Mouse (Mus musculus) hindbrain, postnatal 0 days (tissue): ENCODE data around the gene Top2a. TPM values are rescaled to one million over a fixed set of nuclear protein-coding genes. Genes with fewer than 3 reads are reported as not detected.

Experiments used
- ATAC-seq: fragments of 200-750 bp; cut with Nextera tagmentation; 2 replicates; pipeline ENCODE4 v1.8.0; 2017; ENCODE audit warnings: mild to moderate bottlenecking, moderate TSS enrichment, moderate library complexity
- DNase-seq: peaks from one replicate; pipeline ENCODE4 v3.0.0-alpha.2; 2015; ENCODE audit warnings: low spot score
- H3K27ac ChIP-seq: fragments of 300-500 bp; sonication (generic); 2 replicates; pipeline ENCODE4 v1.5.1; 2014; ENCODE audit warnings: mild to moderate bottlenecking
- H3K27me3 ChIP-seq: fragments of 300-500 bp; sonication (generic); 2 replicates; pipeline ENCODE4 v1.6.1; 2014; ENCODE audit warnings: low read length, mixed read lengths; ENCODE audit not compliant: insufficient read depth
- H3K36me3 ChIP-seq: fragments of 300-500 bp; sonication (generic); 2 replicates; pipeline ENCODE4 v1.6.1; 2014; ENCODE audit warnings: low read length, mixed read lengths; ENCODE audit not compliant: insufficient read depth
- H3K4me1 ChIP-seq: fragments of 300-500 bp; sonication (generic); 2 replicates; pipeline ENCODE4 v1.6.1; 2014; ENCODE audit warnings: antibody characterized with exemption, low read length, mixed read lengths; ENCODE audit not compliant: insufficient read depth
- H3K4me2 ChIP-seq: fragments of 300-500 bp; sonication (generic); 2 replicates; pipeline ENCODE4 v1.6.1; 2014; ENCODE audit warnings: low read depth, mild to moderate bottlenecking, low read length, moderate library complexity, mixed read lengths
- H3K4me3 ChIP-seq: fragments of 300-500 bp; sonication (generic); 2 replicates; pipeline ENCODE4 v1.5.1; 2014; ENCODE audit warnings: low read length
- H3K9ac ChIP-seq: fragments of 300-500 bp; sonication (generic); replicated peaks from 2 replicates; pipeline ENCODE4 v1.6.1; 2014; ENCODE audit warnings: mild to moderate bottlenecking, low read length, moderate library complexity, mixed read lengths
- H3K9me3 ChIP-seq: fragments of 300-500 bp; sonication (generic); 2 replicates; pipeline ENCODE4 v1.6.1; 2016; ENCODE audit warnings: low read length, mixed read lengths
- CTCF ChIP-seq: IDR thresholded peaks from 2 replicates; pipeline ENCODE4 v1.5.1; 2016; ENCODE audit warnings: antibody characterized with exemption, control low read depth, low read depth
- whole genome bisulfite sequencing: fragments of 180-500 bp; shearing (Covaris S2); extraction: QIAGEN DNeasy Blood & Tissue Kit; methylation state at CpG from one replicate; pipeline ENCODE4 v1.1.7; 2014; 5-methylcytosine and 5-hydroxymethylcytosine counted together
- polyA plus RNA-seq: library from polyadenylated mRNA; unstranded; fragments of >200 nt; fragmentation: Nextera tagmentation; extraction: Ambion mirVana; gene quantifications from 2 replicates; pipeline ENCODE4 v1.2.1, GENCODE M21; 2015
- total RNA-seq: library from RNA; depleted of rRNA; stranded (reverse); fragments of >200 nt; gene quantifications from 2 replicates; pipeline ENCODE4 v1.2.3, GENCODE M21; 2014

Top2a gene
- total and polyA plus RNA-seq, 2 experiments from 2014 or later = 34.2 to 44.4 TPM

DNA sequence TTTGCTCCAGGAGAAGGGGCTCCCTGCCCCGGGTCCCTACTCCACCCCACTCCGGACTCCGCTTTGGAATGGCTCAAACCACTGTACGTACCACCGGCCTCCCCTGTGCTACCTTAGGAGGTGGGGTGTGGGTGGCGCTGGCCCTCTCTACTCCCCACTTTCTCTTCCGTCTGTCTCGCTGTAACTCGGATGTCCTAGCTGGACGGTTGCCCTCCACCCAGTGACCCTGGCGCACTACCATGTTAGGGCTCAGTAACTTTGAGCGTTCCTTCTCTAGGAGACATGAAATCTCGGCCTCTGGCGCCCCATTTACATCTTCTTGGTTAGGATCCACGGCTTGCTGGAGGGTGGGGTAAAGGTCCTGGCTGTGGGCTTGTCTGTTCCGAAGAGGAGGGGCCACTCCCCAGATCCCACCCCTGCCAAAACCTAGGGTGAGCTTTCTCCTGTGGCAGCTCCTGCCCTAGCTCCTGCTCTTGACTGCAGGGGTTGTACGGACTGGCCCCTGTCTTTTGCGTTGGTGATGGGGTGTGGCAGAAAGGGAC, 62.9 kb downstream of the Top2a start:
- no peak for ATAC-seq
- Histone ChIP-seq H3K4me1 (peaks cover 42% of the 10 kb centered on the region), H3K36me3 (no peaks in the 10 kb centered on the region), H3K9ac (peak overlapping the region; percentile 63), H3K4me3 (peak overlapping the region; percentile 57), H3K27me3 (no peaks in the 10 kb centered on the region), H3K9me3 (no peaks in the 10 kb centered on the region), H3K4me2 (peak overlapping the region; percentile 98), H3K27ac (no peak overlapping the region)
- no peak for TF ChIP-seq CTCF
- DNase-seq = peak; percentile 3
- 12% methylated on average over 18 of the region's 18 CpGs for WGBS

DNA sequence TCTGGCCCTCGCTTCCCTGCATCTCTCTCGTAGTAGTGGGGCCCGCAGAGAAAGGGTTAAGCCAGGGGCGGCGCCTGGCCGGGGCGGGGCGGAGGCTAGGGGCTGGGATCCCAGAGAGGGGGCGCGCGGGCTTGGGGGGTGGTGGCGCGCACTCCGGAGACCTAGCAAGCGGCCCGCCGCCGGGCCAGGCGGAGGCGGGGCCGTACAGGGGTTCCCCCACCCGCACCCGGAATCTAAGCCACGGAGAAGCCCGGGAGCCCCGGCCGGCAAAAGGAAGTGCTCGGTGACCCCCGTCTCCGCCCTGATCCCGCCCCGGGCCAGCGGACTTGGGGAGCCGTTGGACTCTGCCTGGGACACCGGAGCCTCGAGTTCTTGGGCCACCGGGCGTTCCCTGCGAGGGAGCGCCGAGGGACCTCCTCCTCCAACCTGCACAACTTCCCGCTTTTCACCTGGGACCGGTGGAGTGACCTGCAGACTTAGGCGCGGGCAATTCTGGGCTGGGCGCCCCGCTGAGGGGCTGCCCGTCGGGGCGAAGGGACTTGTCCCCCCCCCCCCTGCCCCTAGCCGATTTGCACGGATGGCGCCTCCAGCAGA, 63.6 kb downstream of the Top2a start:
- Histone ChIP-seq H3K36me3 (no peaks in the 10 kb centered on the region), H3K4me2 (peak overlapping the region; percentile 98), H3K9ac (peak overlapping the region; percentile 63), H3K27ac (peak overlapping the region; percentile 67), H3K4me1 (peaks cover 34% of the 10 kb centered on the region), H3K27me3 (no peaks in the 10 kb centered on the region), H3K9me3 (no peaks in the 10 kb centered on the region), H3K4me3 (peak overlapping the region; percentile 57)
- DNase-seq (peak; percentile 59), ATAC-seq (peak; percentile 13; the same call in 1 of the 2 replicates)
- TF ChIP-seq CTCF = no peak
- under 1% methylated on average over 49 of the region's 53 CpGs for WGBS

DNA sequence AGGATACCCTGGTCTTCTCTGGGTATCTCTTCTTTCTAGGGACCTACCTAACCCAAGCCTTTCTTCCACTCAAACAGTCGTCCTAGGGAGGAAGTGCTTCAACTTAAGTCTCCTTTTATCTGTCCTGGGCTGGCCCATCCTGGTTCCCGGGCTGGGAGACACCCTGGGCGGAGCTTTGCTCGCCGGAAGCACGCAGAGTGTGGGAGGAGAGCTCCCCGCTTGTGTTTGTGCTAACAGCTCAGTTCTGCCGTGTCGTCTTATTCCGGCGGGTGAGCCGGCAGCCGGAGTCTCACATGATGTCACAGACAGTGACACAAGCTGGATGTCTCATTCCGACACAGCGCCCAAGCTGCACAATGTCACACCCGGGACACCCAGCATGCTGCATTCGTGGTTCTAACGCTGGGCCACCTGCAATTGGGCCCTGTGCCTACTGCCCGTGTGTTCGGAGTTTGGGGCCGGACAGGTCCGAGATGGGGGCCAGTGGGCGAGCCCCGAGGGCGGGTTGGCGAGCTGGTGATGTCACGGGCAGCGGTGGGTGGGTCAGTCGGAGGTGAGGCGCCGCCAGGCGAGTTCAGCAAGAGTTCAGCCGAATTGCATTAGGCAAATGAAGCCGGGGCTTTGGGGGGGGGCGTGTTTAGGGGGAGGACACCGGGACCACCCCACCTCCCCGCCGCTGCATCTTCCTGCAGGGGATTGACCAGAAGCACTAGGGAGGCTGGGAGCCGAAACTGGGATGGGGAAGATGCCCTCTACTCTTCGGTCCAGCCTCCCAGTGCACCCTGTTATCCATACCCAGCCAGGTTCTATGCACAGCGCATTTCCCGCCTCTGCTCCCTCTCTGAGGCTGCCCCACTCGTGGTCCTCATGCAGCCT, 64.3 kb downstream of the Top2a start:
- Histone ChIP-seq H3K9ac (peak overlapping the region; percentile 63), H3K9me3 (no peaks in the 10 kb centered on the region), H3K4me2 (peak overlapping the region; percentile 98), H3K27ac (peak overlapping the region; percentile 67), H3K27me3 (no peaks in the 10 kb centered on the region), H3K4me1 (peaks cover 32% of the 10 kb centered on the region), H3K4me3 (peak overlapping the region; percentile 57), H3K36me3 (no peaks in the 10 kb centered on the region)
- peak; percentile 76 for DNase-seq
- WGBS = 1% methylated on average over 42 of the region's 43 CpGs
- ATAC-seq = peak; percentile 21; the same call in 1 of the 2 replicates
- TF ChIP-seq CTCF = no peak

DNA sequence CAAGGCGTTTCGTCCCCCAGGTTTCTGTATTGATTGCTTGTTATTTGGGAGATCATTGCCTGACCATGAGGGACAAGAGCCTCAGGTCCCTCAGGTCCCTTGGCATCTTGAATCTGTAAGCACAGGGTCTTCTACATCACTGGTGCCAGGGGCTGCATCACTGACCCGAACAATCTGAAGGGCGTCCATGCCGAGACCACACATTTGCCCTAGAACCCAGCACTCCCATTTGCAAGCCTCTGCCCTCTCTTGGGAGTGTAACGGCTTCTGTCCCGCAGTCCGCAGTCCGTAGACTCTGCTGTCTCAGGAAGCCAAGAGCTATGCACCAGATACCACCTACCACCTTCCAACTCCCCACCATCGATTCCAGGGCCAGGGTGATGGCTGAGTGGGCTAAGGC, 67.6 kb downstream of the Top2a start:
- Histone ChIP-seq H3K9ac (no peak overlapping the region), H3K4me2 (no peak overlapping the region), H3K4me1 (peaks cover 30% of the 10 kb centered on the region), H3K4me3 (no peak overlapping the region), H3K27ac (no peak overlapping the region), H3K9me3 (no peaks in the 10 kb centered on the region), H3K27me3 (no peaks in the 10 kb centered on the region), H3K36me3 (no peaks in the 10 kb centered on the region)
- TF ChIP-seq CTCF = no peak
- DNase-seq = no peak
- WGBS = 79% methylated on average over 10 of the region's 10 CpGs
- no peak for ATAC-seq

DNA sequence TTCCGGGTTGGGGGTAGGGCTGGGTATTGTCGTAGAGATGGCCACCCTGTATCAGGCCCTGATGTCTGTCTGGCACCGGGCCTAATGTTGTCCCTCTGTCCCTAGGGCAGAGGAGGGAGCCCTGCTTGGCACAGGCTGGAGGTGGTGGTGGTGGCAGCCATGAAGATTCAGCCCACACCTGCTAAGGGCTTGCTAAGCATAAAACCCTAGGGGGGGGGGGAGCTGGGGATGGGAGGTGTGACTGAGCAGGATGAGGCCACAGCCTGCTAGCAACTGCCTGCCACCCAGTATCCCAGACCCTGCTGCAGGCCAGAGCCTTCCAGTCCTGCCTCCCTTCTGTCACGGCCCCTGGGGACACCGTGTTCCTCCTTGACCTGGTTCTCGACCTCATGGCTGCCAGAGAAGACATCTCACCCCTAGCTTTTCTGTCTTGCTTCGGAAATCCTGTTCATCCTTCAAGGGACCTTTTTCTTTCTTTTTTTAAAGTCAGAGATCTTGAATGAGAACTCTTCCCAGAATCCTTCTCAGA, 68.2 kb downstream of the Top2a start:
- WGBS = 38% methylated on average over 6 of the region's 7 CpGs
- Histone ChIP-seq H3K27me3 (no peaks in the 10 kb centered on the region), H3K27ac (no peak overlapping the region), H3K4me3 (no peak overlapping the region), H3K9ac (no peak overlapping the region), H3K4me2 (no peak overlapping the region), H3K4me1 (peaks cover 33% of the 10 kb centered on the region), H3K36me3 (no peaks in the 10 kb centered on the region), H3K9me3 (no peaks in the 10 kb centered on the region)
- DNase-seq (no peak), ATAC-seq (no peak)
- no peak for TF ChIP-seq CTCF

DNA sequence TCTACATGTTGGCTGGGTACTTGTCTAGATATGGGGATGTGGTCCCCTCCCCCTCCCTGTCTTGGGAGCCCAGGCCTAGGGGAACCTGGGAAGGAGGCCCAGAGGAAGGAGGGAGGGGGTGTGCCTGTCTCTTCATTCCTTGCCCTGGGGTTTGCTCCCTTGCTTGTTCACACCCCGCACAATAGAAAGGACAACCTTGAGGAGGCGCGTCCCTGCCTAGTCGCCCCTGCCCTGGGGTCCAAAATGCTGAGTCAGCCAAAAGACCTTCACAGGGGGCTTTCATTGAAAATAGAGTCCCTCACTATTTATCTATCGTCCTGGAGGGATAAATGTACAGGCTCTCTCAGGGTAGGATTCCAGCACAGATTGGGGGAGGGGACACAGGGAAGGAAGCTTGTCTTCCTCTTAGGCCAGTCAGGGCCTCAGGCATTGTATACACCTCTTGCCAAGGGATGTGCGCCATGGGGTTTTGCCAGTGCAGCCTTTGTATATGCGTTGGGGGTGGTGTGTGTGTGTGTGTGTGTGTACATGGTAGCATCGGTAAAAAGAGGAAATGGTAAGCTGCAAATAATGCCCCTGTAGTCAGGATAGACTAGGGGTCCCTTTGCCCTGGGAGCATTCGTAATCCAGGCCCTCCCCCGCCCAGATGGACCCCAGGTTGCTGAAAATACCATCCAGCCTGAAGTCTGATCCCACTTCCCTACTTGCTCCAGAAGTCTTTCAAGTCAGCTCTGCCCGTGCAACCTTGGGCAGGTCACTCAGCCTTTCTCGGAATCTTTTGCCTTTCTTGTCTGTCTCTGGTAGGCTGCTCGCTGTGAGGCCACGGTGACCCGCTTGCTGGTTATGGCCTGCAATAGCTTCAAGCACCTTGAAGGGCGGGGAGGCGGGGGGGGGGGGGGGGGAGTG, 68.9 kb downstream of the Top2a start:
- DNase-seq = no peak

More for the DNA sequence above, 68.9 kb downstream of the Top2a start:
- Histone ChIP-seq H3K27ac (peak overlapping the region; percentile 21; the same call in 1 of the 2 replicates), H3K4me3 (no peak overlapping the region), H3K27me3 (no peaks in the 10 kb centered on the region), H3K9me3 (no peaks in the 10 kb centered on the region), H3K9ac (no peak overlapping the region), H3K36me3 (no peaks in the 10 kb centered on the region), H3K4me1 (peaks cover 26% of the 10 kb centered on the region), H3K4me2 (0 out of 2 replicates have a peak overlapping the region, but pooled peaks have one; percentile 2)
- 18% methylated on average over 17 of the region's 17 CpGs for WGBS
- no peak for TF ChIP-seq CTCF
- ATAC-seq = no peak
